Mouse (Mus musculus) olfactory bulb, adult 2 months (tissue): ENCODE data around the gene Esr1.

Experiments
- CTCF ChIP-seq: fragments of 200-500 bp; IDR thresholded peaks from 2 replicates; pipeline ENCODE4 v1.5.1; 2012; ENCODE audit warnings: low read depth, mild to moderate bottlenecking, low read length, moderate library complexity; ENCODE audit not compliant: insufficient read depth
- POLR2A ChIP-seq: fragments of 200-500 bp; IDR thresholded peaks from 2 replicates; pipeline ENCODE4 v1.6.1; 2012; ENCODE audit warnings: mild to moderate bottlenecking, low read depth, low read length, moderate library complexity; ENCODE audit not compliant: insufficient read depth

- no peak for TF ChIP-seq CTCF
- TF ChIP-seq POLR2A, result no peak
Observed at GRCm38 (mm10) chr10:4621505-4621815, 10.1 kb downstream of the Esr1 start.
